Mouse (Mus musculus): ENCODE results near the gene Zbtb45.

Gene Zbtb45

DNA sequence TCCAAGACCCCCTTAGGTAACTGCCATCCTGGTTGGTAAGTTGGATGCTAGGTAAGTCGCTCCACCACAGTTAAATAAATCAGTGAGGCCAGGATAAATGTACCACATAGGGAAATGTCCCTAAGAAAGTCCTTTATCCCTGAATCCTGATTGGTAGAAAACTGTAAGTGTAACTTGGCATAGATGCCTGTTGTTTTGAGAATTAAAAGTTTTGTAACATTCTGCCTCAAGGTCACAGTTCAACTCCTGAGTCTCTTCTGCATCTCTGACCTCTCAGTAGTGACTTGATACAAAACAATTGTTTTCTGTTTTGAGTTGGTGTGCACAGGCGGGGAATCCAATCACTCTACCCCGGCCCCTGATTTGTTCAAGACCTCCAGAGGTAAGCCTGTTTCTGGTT, 11.0 kb downstream of the Zbtb45 start, which contains the start of gene Trim28:
Gene Trim28, plus strand, starts transcription at position 264 of the 400 bp plus-strand sequence.
- no peak for DNase-seq (ENCODE audit: low spot score)

DNA sequence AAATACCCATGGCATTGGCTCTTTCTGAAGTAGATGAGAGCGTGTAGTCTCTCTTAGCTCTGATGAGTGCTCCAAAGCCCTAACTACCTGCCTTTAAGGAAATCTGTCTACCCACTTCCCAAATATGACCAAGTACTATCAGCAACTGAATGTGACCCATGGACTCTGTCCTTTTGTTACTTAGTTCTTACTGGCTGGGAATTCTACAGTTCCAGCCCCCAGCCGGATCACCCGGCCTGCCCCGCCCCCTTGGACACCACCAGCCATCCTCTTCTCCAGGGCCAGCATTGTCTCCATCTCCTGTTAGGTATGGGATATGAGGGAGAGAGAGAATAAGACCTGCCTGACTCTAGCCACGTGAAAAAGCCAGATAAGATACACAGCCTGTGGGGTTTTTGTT, 11.8 kb downstream of the Zbtb45 start, which contains the start of gene Slc27a5:
Gene Slc27a5, minus strand, starts transcription at position 140 of the 400 bp plus-strand sequence.
- DNase-seq (ENCODE audit: low spot score) = no peak

DNA sequence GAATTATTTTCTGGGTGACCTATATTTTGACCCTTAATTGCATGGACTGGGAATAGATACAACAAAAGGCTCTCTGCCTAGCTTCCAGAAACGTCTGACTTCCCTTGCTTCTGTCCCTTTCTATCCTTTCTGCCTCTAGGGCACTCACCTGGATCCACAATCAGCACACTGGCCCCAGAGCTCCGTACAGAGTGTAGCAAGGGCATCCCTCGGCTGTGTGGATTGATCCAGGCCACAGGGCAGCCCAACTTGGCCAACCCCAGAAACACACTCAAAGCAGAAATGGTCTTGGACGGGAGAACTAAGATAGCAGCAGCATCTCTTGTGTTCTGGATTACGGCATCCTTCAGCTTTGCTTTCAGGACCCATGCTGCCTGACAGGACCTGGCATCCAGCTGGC, 12.6 kb downstream of the Zbtb45 start:
- DNase-seq (ENCODE audit: low spot score) = no peak

DNA sequence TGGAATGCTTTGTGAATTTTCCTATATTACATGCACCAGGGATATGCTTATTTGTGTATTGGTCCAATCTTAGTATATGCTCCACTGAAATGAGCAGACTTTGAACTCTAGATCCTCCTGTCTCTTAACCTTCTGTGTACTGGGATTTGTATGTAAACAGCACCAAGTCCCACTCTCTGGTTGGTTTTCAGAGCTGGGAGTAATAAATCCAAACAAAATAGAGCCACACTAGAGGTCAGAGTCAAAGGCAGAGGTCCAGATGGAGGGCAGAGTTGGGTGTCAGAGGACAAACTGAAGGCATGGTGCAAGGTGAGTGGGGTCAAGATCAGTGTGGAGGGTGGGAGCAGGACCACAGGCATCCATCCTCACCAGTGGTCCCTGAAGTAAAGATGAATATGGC, 14.0 kb downstream of the Zbtb45 start:
- no peak for DNase-seq (ENCODE audit: low spot score)

DNA sequence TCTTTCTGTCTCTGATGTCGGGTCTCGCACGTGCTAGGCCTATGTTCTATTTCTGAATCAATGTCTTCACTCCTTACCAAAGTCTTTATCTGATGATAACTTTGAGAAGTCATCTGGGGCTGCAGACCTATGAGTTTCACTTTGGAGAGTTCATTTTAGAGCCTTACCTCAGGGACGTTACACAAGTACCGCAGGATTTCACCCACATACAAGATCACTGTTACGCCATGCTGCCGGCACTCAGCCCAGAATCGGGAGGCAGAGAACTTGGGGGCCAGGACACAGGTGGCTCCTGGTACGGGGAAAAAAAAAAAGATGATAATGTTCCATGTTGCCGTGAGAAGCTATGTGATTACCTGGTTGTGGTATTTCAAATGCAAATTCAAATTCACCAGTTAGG, 16.7 kb downstream of the Zbtb45 start:
- no peak for DNase-seq (ENCODE audit: low spot score)

DNA sequence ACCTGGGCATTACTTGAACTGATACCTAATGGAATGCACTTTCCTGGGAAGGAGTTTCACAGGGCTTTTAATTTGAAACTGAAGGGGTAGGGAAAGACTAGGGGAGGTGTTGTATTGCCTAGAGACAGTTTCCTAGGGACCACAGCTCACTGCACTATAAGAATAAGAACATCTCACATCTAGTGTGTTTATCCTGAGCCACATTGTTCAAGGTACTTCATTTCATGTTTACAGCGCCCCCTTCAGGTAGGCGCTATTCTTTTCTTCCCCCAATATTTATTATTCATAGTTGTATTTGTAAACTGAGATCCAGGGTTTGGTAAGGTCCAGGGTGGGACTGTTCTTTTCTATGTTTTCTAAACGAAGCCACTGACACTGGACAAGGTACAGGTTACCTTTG, 17.6 kb downstream of the Zbtb45 start:
- DNase-seq (ENCODE audit: low spot score) = no peak

DNA sequence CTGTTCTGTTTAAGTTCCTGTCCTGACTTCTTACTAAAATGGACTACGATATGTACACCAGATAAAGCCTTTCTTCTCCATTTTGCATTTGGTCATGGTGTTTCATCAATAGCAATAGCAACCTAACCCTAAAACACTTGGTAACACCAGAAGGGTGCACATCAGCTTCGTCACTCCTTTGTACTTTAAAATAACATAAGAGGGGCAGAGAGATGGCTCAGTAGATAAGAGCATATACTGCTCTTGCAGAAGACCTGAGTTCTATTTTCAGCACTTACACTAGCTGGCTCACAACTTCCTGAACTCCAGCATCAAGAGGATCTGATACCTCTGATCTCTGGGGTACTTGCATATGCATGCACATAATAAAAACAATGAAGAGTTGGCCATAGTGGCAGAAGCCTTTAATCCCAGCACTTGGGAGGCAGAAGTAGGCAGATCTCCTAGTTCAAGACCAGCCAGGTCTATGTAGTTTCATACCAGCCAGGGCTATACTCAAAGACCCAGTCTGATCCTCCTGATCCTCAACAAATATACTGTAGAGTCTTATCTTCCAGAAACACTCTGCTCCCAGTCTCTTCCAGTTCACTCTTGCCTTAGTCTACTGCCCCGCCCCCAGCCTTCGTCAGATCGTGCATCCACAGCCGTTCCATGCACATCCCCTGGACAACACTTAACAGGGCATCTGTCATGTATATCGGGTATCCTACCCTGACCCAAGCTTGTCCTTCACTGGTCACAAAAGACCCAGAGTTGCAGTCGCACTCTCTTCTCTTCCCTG, 22.2 kb downstream of the Zbtb45 start:
- no peak for DNase-seq (ENCODE audit: low spot score)

DNA sequence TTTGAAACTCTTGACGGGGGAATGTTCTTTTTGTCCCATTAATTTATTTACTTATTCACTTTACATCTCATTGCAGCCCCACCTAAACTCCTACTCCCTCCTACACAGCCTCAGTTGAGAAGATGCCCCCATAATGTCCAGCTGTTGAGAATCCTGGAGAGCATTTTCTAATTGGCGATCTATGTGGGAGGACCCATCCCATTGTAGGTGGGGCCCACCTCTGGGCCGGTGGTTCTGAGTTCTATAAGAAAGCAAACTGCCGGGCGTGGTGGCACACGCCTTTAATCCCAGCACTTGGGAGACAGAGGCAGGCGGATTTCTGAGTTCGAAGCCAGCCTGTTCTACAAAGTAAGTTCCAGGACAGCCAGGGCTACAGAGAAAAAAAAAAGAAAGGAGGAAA, 22.9 kb downstream of the Zbtb45 start:
- no peak for DNase-seq (ENCODE audit: low spot score)

DNA sequence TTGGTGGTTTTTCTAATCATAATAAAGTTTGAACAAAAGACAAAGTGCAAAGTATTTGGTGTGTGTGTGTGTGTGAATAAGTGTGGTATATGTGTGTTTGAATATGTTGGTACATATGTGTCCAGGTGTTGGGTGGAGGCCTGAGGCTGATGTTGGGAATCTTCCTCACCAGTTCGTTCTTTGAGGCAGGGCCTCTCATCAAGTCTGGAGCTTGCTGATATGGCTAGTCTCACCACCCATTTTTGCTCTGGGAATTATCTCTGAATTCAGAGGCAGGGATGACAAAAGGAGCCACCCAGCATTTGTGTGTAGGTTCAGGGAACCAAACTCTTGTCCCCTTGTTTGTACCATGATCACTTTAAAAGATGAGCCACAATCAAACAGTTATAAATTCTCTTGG, 24.1 kb downstream of the Zbtb45 start:
- no peak for DNase-seq (ENCODE audit: low spot score)

DNA sequence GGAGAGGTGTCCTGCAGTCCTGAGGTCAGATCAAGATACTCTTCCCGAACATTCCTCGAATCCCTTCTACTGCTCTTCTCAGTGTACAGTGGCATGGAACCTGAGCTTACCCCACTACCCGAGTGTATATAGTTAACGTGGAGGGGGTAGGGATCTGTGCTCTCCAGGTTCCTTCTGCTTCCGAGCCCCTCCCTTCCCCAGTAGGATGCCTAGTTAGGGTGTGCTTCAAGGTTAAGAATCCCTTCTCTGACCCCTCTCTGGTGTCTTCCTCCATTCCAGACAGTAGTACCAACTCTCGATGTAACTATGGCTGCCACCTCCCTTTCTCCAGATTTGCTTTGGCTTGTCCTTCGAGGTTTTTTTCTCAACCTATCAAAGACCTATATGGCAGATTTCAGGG, 29.5 kb downstream of the Zbtb45 start:
- no peak for DNase-seq (ENCODE audit: low spot score)

DNA sequence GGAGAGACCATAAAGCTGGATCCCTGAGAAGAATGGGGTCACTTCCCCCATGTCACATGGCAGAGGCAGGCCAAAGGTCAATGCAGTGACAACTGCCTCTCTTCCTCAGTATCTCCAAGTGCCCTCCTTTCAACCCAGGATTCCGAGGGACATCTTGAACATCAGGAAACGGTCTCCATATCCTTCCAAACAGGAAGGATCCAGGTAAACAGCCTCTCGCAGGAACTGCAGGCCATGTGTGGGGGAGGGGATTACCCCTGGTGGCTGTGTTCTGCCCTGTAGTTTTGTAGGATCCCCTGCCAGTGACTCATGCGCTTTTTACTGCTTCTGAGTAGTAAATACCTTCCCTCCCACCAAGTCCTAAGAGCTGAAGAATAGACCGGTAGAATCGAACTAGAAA, 30.1 kb downstream of the Zbtb45 start:
- no peak for DNase-seq (ENCODE audit: low spot score)

DNA sequence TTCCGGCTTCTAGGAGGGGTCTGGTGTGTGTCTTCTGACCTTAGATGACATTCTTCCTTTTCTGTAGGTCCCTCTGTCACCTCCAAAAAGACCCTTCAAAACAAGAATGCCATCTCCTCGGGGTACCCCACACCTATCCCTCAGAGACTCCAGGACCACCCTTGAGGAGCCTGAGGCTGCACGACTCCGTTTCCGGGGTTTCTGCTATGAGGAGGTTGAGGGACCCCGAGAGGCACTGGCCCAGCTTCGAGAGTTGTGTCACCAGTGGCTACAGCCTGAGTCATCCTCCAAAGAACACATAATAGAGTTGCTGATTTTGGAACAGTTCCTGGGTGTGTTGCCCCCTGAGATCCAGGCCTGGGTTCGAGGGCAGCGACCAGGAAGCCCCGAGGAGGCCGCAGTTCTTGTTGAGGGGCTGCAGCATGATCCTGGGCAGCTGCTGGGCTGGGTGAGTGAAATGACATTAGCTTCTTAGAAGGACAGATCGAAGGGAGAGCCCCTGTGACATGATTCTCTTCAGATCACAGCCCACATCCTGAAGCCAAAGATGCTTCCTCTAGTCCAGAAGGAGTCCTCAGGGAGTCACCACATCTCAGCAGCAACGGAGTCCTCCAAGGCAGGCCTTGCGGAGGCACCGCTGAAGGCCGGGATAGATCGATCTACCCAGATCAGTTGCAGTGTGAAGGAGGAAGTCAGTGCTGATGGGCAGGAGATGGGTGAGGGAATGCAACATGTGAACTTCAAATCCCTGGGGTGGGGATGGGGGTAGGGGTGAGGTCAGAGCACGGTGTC, 30.7 kb downstream of the Zbtb45 start:
- DNase-seq (ENCODE audit: low spot score) = no peak

DNA sequence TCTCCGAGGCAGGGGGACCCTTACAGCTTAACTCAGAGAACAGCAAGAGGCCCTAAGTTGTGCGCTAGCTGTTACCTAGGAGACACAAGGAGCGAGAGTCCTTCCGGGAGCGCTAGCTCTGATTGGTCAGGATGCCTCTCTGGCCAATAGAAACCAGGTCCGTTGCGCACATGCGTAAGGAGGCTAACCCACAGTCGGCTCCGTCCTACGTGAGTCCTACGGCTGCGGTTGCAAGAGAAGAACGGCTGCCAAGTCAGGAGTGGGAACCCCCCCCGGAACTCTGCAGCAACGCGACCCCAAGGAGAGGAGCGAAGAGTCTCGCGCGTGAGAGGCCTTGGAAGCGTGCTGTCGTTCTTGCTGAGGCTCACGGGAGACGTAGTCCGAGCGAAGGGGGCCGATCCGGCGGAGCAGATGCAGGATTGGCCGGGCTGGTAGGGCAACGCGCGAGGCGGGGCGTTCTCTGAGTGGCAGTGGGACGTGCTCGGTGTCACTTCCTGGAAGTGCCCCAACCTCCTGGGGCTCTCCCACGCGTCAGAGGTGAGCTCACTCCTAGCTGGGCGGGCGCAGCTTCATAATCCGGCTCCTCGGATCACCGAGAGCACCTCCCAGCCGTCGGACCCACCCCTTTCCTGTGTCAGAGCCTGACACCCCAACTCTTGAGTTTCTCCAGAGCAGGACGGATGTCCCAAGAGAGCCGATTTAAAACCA, 32.0 kb downstream of the Zbtb45 start, which contains the start of gene Zfp446:
Gene Zfp446, plus strand, starts transcription at position 167 of the 708 bp plus-strand sequence.
- DNase-seq (ENCODE audit: low spot score) = peak; percentile 97

DNA sequence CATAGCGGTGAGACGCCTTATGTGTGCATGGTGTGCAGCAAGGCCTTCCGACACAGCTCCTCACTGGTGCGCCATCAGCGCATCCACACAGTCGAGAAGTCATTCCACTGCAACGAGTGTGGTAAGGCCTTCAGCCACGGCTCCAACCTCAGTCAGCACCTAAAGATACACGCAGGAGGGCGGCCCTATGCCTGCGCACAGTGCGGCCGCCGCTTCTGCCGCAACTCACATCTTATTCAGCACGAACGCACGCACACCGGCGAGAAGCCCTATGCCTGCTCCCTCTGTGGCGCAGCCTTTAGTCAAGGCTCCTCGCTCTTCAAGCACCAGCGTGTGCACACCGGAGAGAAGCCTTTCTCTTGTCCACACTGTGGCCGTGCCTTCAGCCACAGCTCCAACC, 38.9 kb downstream of the Zbtb45 start:
- no peak for DNase-seq (ENCODE audit: low spot score)

DNA sequence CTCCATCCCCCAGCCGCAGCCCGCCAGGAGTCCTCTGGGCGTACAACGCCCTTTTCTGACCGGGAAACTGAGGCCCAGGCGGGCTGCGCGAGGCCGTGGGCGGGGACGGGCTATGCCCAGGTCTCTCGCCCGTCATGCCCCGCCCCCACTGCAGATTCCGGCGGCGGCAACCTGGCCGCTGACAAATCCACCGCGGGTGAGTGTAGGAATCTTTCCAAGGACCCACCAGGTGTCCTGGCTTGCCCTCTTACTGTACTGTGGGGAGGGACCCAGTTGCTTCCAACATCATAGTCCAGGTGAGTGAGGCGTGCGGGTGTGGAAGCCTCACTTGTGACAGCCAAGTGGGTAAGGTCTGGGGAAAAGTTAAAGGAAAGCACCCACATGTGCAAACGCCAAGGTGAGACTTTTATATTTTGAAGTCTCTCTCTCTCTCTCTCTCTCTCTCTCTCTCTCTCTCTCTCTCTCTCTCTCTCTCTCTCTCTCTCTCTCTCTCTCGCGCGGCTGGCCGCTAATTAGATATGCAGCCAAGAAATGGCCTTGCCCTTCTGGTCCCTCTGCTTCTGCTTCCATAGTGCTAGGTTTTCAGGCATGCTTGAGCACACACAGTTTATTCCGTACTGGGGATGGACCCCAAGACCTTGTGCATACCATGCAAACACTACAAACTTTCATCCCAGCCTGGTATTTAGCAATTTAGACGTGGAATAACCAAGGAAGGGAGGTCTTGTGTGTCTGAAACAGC, 43.6 kb downstream of the Zbtb45 start:
- no peak for DNase-seq (ENCODE audit: low spot score)

DNA sequence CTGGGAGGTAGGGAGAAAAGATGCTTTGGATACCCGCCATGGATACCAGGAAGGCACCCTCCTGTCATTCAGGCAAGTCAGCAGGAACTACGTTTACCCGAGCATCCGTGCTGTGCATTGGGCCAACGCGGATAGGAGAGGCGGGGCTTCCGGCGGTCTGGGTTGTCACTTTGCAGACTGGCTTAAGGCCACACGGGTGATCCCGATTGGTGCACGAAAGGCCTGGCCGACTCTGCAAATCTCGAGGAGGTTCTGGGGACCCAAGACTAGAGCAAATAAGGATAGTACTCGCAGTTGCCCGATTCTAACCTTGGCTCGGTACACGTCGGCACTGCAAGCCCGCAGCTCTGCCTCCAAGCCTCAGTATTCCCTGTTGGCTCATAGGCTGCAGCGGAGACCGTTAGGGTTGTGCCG, 44.1 kb downstream of the Zbtb45 start, which contains the start of gene Zfp324:
Gene Zfp324, plus strand, starts transcription at position 161 of the 414 bp plus-strand sequence.
- peak; percentile 48 for DNase-seq (ENCODE audit: low spot score)

DNA sequence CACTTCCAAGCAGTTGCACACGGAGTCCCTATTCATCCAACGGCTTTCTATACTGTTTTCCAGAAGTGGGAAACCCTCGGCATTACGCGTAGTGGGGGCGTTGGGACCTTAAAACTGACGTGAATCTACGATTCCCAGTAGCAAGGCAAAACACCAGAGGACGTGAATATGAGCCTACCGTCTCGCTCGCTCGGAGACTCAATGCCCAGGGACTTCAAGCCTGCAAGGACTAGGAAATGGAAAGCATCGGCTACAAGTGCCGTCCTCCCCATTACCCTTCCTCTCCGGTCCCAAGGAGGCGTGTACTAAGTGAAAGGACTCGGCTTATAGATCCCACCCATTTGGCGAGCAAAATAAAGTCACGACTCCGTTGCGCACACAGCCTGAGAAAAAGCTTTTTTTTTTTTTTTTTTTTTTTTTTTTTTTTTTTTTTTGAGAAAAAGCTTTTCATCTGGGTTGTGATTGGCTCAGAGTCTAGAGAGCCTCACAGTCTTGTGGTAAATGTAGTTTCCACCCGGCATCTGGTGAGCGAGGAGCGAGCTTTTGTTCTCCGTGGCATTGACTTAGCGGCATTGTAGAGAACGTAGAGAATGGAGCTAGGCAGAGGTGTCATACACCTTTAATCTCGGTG, 48.2 kb downstream of the Zbtb45 start:
- DNase-seq (ENCODE audit: low spot score) = no peak

DNA sequence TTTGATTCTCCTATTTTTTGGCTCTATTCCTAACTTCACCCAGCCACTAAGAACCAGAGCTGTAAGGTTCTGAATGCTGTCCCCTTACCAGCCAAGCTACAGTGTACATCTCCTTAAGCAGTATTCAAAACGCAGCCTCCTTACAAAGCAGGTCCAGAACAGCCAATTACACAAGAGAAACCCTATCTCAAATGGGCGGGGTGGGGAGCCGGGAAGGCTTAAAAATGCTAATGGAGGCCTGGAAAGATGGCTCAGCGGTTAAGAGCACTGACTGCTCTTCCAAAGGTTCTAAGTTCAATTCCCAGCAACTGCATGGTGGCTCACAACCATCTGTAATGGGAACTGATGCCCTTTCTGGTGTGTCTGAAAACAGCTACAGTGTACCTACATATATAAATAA, 50.1 kb downstream of the Zbtb45 start:
- DNase-seq (ENCODE audit: low spot score) = no peak

DNA sequence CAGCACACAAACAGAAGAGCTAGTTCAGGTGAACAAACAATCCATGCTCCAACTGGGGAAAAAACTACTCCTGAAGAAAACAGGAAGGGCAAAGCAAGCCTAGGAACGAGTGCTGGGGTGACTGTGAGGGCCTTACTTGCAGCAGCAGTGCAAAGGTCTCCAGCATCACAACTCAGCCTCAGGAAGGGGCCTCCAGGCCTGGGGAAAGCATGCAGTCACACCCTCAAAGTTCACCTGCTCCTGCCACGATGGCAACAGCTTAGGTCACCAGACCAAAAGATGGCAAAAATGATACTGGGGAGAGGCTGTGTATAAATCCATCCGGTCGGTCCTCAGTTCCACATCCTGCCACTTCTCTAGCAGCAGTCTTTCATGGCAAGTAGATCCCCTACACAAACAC, 50.9 kb downstream of the Zbtb45 start:
- no peak for DNase-seq (ENCODE audit: low spot score)

DNA sequence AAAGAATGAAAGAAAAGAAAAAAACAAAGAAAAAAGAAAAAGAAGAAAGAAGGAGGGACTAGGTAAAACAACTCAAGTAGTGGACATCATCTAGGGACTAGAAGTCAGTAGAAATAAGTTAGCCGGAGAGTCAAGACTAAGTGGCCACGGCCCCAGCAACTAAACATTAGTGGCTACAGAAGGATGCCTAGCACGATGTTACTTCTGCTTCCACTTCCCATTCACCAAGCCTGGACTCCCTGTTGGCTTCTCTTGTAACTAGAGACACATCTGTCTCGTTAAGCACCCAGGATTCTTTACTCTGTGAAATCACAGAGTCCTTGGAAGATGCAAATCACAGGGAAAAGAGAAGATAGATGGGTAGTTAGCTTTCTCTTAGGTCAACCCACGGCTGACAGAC, 52.3 kb downstream of the Zbtb45 start:
- no peak for DNase-seq (ENCODE audit: low spot score)

DNA sequence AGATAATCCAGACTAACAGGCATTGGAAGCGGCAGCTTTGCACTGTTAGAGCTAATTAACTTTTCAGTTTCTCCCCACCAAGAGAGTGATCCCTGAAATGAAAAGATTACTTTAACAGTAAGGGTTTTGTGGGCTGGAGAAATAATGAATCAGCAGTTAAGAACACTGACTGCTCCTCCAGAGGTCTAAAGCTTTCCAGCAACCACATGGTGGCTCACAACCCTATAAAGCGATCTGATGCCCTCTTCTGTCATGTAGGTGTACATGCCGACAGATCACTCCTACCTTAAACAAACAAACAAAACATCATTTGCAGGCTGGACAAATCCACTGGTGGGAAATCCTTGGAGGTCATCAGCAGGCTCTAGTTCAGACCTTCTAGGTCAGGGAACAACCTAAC, 54.9 kb downstream of the Zbtb45 start:
- no peak for DNase-seq (ENCODE audit: low spot score)
